Mouse (Mus musculus) natural killer cell, adult 2 months (primary cell): ENCODE results near the gene Scarb2.
A peak's percentile ranks its signal among the peaks of the same experiment; 100 is the strongest.

Source experiments
- DNase-seq, 2 experiments: peaks; one replicate each; pipeline ENCODE4 v3.0.0; 2022; ENCODE audit warnings: low spot score in 2 of 2

The Scarb2 gene

GRCm38 (mm10) chr5:92435025-92435584 is 71.5 kb downstream of the Scarb2 start, which contains the start of gene Nup54:
Nup54 (minus strand) TSS chr5:92435219.
- peak; percentile 98 for DNase-seq

DNA sequence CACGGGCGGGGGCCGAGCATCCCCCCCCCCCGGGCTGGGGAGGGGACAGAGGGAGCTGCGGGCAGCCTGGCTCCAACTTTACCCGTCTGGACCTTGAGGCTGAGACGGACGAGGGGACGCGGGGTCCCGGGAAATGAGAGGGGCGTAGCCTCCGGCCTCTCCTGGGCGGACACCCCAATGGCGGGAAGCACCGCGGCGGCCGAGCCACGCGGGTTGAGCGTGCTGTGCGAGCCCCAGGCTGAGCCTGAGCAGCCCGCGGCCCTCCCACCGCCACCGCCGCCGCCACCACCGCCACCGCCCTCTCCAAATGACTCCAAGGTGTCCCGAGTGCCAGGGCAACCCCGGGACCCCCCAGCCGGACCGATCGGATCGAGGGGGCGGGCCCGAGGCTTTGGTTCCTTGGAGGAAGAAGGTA is 72.1 kb downstream of the Scarb2 start:
- DNase-seq, result no peak

DNA sequence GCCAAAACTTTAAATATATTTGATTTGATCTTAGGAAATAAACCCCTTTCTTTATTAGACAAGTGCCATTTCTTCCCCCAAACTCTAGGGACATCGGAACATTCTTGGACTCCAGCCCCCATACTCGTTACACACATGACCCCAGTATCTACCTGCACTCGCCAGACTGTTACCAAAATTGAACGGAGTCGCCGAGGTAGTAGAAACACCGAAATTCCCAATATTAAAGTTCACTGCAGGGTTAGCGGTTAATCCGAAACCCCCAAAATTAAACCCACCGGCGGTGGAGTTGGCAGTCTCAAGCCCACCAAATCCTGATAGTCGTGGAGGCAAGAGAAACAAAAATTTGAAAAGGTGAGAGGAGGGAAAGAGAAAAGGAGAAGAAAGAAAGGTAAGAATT is 72.6 kb downstream of the Scarb2 start:
- DNase-seq, result no peak

GRCm38 (mm10) chr5:92431611-92432010 is 75.0 kb downstream of the Scarb2 start:
- no peak for DNase-seq

DNA sequence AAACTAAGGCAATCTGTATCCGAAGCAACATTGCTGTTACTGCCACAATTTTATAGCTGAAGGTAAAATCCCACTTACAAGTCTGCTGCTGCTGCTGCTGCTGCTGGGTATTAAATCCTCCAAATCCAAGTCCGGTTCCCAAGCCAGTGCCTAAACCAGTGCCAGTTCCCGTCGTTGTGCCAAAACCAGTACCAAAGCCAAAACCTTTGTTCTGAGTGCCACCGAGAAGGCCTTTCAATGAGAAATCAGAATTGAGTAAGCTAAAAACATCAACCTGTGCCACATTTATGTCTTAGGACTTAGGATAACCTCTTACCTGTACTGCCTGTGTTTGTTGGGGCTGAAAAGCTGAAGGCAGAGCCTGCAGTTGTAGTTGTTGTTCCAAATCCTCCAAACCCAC is 75.9 kb downstream of the Scarb2 start:
- no peak for DNase-seq

GRCm38 (mm10) chr5:92424126-92424525 is 82.5 kb downstream of the Scarb2 start:
- DNase-seq, result no peak

GRCm38 (mm10) chr5:92413982-92414375 is 92.7 kb downstream of the Scarb2 start:
- no peak for DNase-seq

GRCm38 (mm10) chr5:92413271-92413981 is 93.2 kb downstream of the Scarb2 start:
- DNase-seq, result no peak

GRCm38 (mm10) chr5:92411461-92412140 is 95.0 kb downstream of the Scarb2 start:
- no peak for DNase-seq

GRCm38 (mm10) chr5:92410486-92410885 is 96.1 kb downstream of the Scarb2 start:
- no peak for DNase-seq

- no peak for DNase-seq
Observed at GRCm38 (mm10) chr5:92409361-92410155, 97.1 kb downstream of the Scarb2 start.

- no peak for DNase-seq
Observed at GRCm38 (mm10) chr5:92404400-92404678, 102.3 kb downstream of the Scarb2 start.

GRCm38 (mm10) chr5:92403562-92404399 is 102.9 kb downstream of the Scarb2 start:
- no peak for DNase-seq

- no peak for DNase-seq
Observed at GRCm38 (mm10) chr5:92402816-92403215, 103.8 kb downstream of the Scarb2 start.

GRCm38 (mm10) chr5:92398153-92398552 is 108.5 kb downstream of the Scarb2 start:
- peak; percentile 52 to 65 for DNase-seq

GRCm38 (mm10) chr5:92396476-92396875 is 110.2 kb downstream of the Scarb2 start:
- no peak for DNase-seq

DNA sequence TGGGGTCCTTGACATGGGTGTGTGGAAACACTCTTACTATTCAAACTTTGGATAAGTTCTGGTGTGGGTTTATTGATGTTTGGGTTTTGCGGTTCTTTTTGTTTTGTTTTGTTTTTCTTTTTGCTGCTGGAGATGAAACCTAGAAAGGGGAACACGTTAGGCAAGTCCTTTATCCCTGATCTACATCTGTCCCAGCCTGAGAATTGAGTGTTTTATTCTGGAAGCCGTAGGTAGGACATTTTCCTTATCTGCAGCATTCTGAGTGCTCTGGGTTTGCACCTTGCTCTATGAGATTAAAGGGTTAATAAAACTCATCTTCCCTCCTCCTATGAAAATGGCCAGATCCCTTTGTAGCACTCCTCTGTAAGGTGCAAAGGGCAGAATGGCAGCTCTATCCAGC is 110.9 kb downstream of the Scarb2 start:
- DNase-seq, result no peak

DNA sequence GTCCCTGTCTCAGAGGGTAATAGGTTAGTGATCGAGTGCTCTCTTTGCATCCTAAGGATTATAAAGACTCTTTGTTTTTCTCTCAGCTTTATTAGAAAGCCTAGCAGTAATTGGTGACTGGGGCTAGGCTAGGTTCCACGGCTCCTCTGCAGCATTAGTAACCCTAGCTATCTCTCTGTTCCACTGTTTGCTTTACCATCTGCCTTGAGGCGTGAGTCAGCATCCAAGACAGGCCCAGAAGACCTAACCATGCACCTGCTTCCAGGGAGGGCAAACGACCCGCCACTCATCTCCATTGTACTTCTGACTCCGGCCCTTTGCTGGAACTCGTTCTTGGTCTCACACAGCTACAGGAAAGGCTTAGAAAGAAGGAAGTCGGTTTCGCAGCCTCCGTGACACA is 112.8 kb downstream of the Scarb2 start:
- DNase-seq, result no peak

- DNase-seq, result no peak
Observed at GRCm38 (mm10) chr5:92392542-92392941, 114.1 kb downstream of the Scarb2 start.
